Comparison of ENCODE assay signal across 17 mouse cellular contexts in genomic region chr16:24603342-24603741, GRCm38 (mm10).
"Had no signal": no experiment of that assay in that cellular context is flagged by ENCODE, and none has a peak within 500 bp of the region (broad histone marks: within the 10 kb centered on the region; RNA-seq: fewer than 3 reads in every experiment).

No protein-coding gene starts in this region.

- H3K4me2 ChIP-seq: kidney, embryonic 15.5 days; limb, embryonic 12.5 days; liver, embryonic 13.5 days; lung, embryonic 15.5 days; neural tube, embryonic 12.5 days had no signal

- H3K9me3 ChIP-seq: kidney, embryonic 15.5 days; limb, embryonic 12.5 days; liver, embryonic 13.5 days; lung, embryonic 15.5 days; midbrain, embryonic 10.5 days; neural tube, embryonic 12.5 days had no signal

- H3K27ac ChIP-seq: kidney, embryonic 15.5 days; limb, embryonic 12.5 days; liver, embryonic 13.5 days; lung, embryonic 15.5 days; macrophage; midbrain, embryonic 10.5 days; neural tube, embryonic 12.5 days had no signal

- H3K4me1 ChIP-seq: liver, embryonic 13.5 days had no signal

- H3K9ac ChIP-seq: kidney, embryonic 15.5 days; limb, embryonic 12.5 days; liver, embryonic 13.5 days; liver, postnatal 0 days; lung, embryonic 15.5 days; neural tube, embryonic 12.5 days had no signal

- H3K27me3 ChIP-seq: kidney, embryonic 15.5 days; limb, embryonic 12.5 days; liver, embryonic 13.5 days; lung, embryonic 15.5 days; neural tube, embryonic 12.5 days had no signal

- H3K4me3 ChIP-seq: kidney, embryonic 15.5 days; limb, embryonic 12.5 days; liver, embryonic 13.5 days; lung, embryonic 15.5 days; midbrain, embryonic 10.5 days; neural tube, embryonic 12.5 days had no signal

- DNase-seq: kidney, adult 18-20 months; kidney, postnatal 14 days; layer of hippocampus, postnatal 36 days; liver; liver, embryonic 13.5 days; liver, postnatal 0 days; lung, postnatal 14 days; midbrain, embryonic 14.5 days; retina, postnatal 1 day; right cerebral cortex, postnatal 14 days; thymus, postnatal 4 days had no signal

- ATAC-seq: liver, postnatal 0 days had no signal

- H3K36me3 ChIP-seq: kidney, embryonic 15.5 days; limb, embryonic 12.5 days; lung, embryonic 15.5 days; midbrain, embryonic 10.5 days; neural tube, embryonic 12.5 days had no signal
